Mouse (Mus musculus) spleen, embryonic (tissue): ENCODE measurements at regions not wholly inside any gene's neighbourhood (a gene's known extent, or its start where the extent isn't known, plus 50 kb on each side); places are given as distances from the start of the nearest gene placed in this dataset.

Experiments
- CTCF ChIA-PET: fragments of 350-600 bp; sonication (Branson Sonifier 250); formaldehyde crosslinking; loops from one replicate; lab custom pipeline; 2022; lab: Charles Lee

DNA sequence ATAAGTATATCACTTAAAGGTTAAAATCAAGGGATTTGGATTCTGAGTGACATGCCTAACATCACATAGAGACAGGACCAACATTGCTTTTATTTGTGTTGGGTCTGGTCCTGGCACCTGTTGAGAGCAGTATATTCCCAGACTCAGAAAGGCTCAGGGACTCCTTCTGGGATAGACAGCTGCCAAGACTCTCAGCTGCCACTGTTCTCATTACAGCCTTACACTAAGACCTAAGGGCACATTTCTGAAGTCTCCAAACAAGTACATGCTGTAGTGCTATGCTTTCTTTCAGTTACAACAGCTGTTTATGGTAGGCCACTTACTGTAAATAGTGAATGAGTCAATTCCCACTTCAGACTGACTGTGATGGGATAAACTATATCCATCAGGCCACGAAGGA is 77.7 kb upstream of the Fam13a start:
- CTCF ChIA-PET, result interaction anchor here (0.5 kb wide), 1 partner anchor 419 kb away, joined by 3 read pairs; no protein-coding TSS in a partner anchor

DNA sequence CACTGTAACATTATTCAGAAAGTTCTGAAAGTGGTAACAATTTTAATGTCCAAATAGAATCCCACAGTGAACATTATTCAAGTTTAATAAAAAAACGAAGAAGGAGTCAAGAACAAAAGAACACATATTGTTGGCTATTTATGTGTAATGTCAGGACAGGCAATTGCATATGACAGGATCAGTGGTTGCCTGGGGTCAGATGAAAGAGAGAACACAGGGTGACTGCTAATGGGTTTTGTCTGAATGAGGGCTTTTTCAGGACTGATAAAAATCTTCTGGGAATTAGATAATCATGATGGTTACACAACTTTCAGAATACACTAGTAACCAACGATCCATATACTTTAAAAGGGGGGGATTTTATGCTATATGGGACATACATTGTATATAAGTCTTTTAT is 79.6 kb upstream of the Fam13a start:
- CTCF ChIA-PET, result no interaction called here

DNA sequence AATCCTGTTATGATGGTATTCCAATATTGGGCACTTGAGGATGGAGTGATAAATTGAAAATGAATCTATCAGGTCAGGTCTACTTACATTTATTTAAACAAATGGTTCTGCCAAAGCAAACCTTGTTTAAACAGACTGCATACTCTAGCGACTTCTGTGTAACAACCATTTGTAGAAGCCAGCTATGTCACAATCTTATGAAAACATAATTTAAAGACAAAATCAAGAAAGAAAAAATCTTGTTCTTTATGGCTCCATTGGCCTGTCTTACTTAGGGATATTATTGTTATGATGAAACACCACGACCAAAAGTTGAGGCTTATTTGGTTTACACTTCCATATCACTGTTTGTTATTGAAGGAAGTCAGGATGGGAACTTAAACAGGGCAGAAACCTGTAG is 80.1 kb upstream of the Fam13a start:
- CTCF ChIA-PET, result no interaction called here

DNA sequence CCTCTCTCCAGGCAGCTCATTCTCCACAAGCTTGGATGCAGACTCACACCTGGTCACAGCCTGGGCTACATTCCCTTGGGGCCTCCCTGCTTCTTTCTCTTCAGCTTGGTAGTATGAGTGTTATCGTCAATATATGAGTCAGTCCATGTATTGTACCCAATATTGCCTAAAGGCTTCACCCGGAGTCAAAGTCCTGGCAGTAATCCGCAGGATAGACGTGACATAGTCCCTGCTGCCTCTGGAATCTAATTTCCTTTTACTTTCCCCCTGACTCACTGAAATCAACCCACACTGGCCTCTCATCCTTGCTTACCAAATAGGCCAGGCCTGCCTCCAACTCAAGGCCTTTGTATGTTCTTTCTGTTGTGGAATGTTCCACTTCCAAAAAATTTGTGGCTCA is 83.8 kb upstream of the Fam13a start:
- CTCF ChIA-PET, result no interaction called here

DNA sequence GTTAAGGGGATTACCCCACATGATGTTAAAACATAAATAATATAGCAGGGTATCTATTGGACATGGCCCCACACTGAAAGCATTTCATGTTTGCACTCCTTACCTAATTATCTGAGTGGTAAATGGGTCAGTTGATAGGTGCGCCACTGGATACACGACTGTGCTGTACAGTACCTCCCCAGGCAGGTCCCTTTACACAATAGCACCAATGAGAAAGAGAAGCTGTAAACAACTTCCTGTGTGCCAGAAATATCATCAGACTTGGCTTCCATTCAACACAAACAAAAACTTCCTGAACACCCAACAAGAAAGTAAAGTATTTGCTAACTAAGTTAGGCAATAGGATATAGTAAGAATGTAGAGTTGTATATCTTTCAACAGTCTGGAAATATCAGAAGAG is 76.3 kb upstream of the Tigd2 start:
- CTCF ChIA-PET, result no interaction called here

DNA sequence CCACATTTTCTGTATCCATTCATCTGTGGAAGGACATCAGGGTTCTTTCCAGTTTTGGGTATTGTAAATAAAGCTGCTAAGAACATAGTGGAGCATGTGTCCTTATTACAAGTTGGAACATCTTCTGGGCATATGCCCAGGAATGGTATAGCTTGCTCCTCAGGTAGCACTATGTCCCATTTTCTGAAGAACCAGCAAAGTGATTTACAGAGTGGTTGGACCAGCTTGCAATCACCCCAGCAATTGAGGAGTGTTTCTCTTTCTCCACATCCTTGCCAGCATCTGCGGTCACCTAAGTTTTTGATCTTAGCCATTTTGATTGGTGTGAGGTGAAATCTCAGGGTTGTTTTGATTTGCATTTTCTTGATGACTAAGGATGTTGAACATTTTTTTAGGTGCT is 74.9 kb upstream of the Tigd2 start:
- CTCF ChIA-PET, result interaction anchor here (0.7 kb wide), 1 partner anchor 160 kb away, joined by 3 read pairs; no protein-coding TSS in a partner anchor

DNA sequence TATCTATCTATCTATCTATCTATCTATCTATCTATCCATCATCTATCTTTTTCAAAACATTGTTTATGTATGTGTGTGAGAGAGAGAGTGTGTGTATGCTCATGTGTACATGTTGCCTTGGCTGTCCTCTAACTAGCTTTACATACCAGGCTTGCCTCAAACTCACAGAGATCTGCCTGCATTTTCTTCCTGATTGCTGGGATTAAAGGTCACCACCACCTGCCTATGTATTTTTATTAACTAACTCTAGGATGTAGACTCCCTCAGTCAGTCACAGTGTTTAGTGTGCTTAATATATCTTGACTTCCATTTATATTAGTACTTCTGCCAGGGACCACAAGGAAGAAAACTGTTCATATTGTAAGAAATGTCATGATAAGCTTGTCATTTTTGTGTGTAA is 69.0 kb upstream of the Tigd2 start:
- CTCF ChIA-PET, result no interaction called here

DNA sequence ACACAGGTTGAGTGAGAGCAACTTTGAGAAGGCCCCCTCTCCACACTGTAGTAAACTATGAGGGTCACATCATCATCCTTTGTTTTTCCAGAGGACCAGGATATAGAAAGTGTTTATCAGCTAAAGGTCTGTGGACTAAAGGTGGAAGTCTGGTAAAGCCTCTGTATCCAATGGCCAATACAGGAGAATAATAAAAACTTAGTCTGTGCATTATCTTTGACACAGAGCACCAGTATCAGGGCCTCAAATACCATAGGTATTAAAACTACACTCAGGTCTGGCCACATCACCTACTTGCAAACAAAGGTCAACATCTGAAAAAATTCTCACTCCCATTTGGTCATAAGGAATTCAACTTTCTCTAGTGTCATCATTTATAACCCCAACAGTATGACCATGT is 66.6 kb upstream of the Tigd2 start:
- CTCF ChIA-PET, result no interaction called here

DNA sequence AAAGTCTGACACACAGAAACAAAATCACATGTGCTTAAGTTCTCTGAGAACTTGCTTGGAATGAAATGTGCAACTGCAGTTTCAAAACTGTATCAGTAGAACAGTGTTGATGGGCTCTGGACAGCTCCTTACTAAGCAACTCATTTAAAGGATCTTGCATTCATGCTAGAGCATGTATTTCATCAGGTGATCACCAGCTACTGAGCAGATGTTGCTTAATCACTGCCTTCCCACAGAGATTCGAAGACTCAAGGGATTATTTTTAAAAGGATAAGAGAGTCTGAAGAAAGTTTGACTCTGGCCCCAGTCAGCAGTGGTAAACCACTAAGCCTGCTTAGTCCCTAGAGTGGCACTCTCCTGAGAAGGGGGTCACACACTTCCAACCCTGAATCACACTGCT is 61.2 kb upstream of the Tigd2 start:
- CTCF ChIA-PET, result interaction anchor here (0.5 kb wide), 1 partner anchor 1010 kb away, joined by 5 read pairs; no protein-coding TSS in a partner anchor

DNA sequence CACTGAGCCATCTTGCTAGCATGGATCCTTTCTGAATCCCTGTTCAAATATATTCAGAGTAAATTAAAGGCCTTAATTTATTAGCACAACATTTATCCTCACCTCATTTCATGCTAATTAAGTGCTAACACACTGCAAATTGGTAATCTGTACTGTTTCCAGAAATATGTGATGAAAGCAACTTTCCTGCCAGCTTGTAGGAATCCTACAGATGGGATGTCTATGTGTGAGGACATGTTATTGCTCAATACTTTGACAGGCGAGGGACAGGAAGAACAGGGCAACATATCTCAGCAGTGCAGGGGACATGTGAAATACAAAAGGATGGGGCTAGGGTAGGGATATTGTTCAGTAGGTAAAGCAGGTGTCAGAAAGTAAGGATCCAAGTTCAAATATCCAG is 53.0 kb upstream of the Tigd2 start:
- CTCF ChIA-PET, result no interaction called here
